Mouse (Mus musculus): ENCODE results near the gene Zbtb7a. TPM values are rescaled to one million over a fixed set of nuclear protein-coding genes. Genes with fewer than 3 reads are reported as not detected.
A peak's percentile ranks its signal among the peaks of the same experiment; 100 is the strongest.
"Not testable (repeated sequence)": the region's sequence is repeated elsewhere in the genome, so short reads cannot be mapped to it uniquely, and the experiment has no call there.

The Zbtb7a gene
- total and polyA plus RNA-seq, 2 experiments from 2014 or later = 15.7 to 27.2 TPM

DNA sequence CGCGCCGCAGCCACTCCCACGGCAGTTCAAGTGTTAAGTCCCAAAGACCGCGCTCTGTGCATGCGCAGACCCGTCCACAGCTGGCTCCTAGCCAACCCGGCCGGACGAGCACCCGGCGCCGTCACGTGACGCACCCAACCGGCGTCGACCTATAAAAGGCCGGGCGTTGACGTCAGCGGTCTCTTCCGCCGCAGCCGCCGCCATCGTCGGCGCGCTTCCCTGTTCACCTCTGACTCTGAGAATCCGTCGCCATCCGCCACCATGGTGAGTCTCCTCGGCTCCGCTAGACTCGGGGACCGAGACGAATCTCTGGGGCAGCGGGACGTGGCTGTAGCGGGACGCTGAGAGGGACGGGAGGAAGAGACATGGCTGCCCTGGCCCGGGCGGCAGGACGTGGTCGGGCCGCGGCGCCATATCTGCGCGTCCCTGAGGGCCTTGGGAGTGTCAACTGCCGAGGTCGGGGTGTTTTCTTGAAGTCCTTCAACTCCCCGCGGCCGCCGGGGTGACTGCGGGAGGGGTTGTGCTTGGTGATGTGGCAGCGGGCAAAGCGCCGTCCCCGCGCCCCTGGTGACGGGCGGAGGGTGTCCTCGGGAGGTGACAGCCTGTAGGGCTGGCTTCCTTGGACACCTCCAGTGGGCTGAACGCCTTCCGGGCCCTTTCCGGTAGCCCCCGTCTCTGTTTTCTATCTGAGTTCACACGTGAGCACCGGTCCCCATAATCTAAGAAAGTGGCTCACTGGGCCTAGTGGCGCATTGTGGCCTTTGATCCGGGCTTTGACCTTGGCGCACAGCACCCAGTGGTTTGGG is 41.6 kb downstream of the Zbtb7a start, which contains the start of gene Eef2:
TSS of gene Eef2 (plus strand) at position 166 of the 806 bp plus-strand sequence.
- no peaks in the 10 kb centered on the region for H3K27me3 ChIP-seq (ENCODE audit: insufficient read depth, low read length)
- 3% methylated on average over 75 of the region's 77 CpGs for WGBS
- H3K27ac ChIP-seq (ENCODE audit: low read depth, low read length) = peak within 1 kb of the TSS; percentile 95
- peak within 1 kb of the TSS; percentile 85 for H3K9ac ChIP-seq
- H3K9me3 ChIP-seq (ENCODE audit: low read length) = no peaks in the 10 kb centered on the region
- H3K4me2 ChIP-seq (ENCODE audit: low read depth) = peak within 1 kb of the TSS; percentile 62
- ATAC-seq (peak; percentile 66), DNase-seq (peak; percentile 99)
- peak within 1 kb of the TSS; percentile 64 for H3K4me3 ChIP-seq (ENCODE audit: low read depth, low read length)
- peaks cover 41% of the 10 kb centered on the region for H3K36me3 ChIP-seq (ENCODE audit: insufficient read depth)
- no peak; the same call in 1 of the 2 replicates for TF ChIP-seq CTCF (IDR thresholded peaks at IDR 0.05; ENCODE audit: low read depth)
- peaks cover 18% of the 10 kb centered on the region for H3K4me1 ChIP-seq (ENCODE audit: insufficient read depth)

- WGBS = 10% methylated on average over 16 of the region's 16 CpGs
- Histone ChIP-seq H3K27ac (ENCODE audit: low read depth, low read length) (peak overlapping the region; percentile 95; the same call in 1 of the 2 replicates), H3K4me1 (ENCODE audit: insufficient read depth) (peaks cover 18% of the 10 kb centered on the region), H3K4me2 (ENCODE audit: low read depth) (peak overlapping the region; percentile 62), H3K9ac (peak overlapping the region; percentile 85), H3K9me3 (ENCODE audit: low read length) (no peaks in the 10 kb centered on the region), H3K36me3 (ENCODE audit: insufficient read depth) (peaks cover 49% of the 10 kb centered on the region), H3K27me3 (ENCODE audit: insufficient read depth, low read length) (no peaks in the 10 kb centered on the region), H3K4me3 (ENCODE audit: low read depth, low read length) (peak overlapping the region; percentile 64)
- no peak for DNase-seq
- no peak for ATAC-seq
- no peak for TF ChIP-seq CTCF (IDR thresholded peaks at IDR 0.05; ENCODE audit: low read depth)
These were observed 42.5 kb downstream of the Zbtb7a start for GRCm38 (mm10) chr10:81177491-81177925.

GRCm38 (mm10) chr10:81177958-81178712 is 43.1 kb downstream of the Zbtb7a start:
- Histone ChIP-seq H3K27me3 (ENCODE audit: insufficient read depth, low read length) (no peaks in the 10 kb centered on the region), H3K4me2 (ENCODE audit: low read depth) (peak overlapping the region; percentile 62), H3K4me3 (ENCODE audit: low read depth, low read length) (peak overlapping the region; percentile 64), H3K9ac (peak overlapping the region; percentile 85), H3K36me3 (ENCODE audit: insufficient read depth) (peaks cover 50% of the 10 kb centered on the region), H3K9me3 (ENCODE audit: low read length) (no peaks in the 10 kb centered on the region), H3K27ac (ENCODE audit: low read depth, low read length) (no peak overlapping the region), H3K4me1 (ENCODE audit: insufficient read depth) (peaks cover 18% of the 10 kb centered on the region)
- no peak for ATAC-seq
- WGBS = 69% methylated on average over 14 of the region's 14 CpGs
- DNase-seq = no peak
- TF ChIP-seq CTCF (IDR thresholded peaks at IDR 0.05; ENCODE audit: low read depth) = no peak

DNA sequence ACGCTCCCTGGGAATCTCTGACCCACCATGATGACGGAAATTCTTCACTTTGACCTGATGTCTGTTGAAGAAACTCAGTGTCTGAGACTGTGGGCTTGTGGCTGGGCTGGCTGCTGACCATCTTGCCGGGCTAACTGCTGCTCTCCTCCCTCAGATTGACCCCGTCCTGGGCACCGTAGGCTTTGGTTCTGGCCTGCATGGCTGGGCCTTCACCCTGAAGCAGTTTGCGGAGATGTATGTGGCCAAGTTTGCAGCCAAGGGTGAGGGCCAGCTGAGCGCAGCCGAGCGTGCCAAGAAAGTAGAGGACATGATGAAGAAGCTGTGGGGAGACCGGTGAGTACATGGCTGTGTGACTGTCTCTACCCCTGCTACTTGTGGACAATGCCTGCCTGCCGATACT is 43.9 kb downstream of the Zbtb7a start:
- ATAC-seq = no peak
- Histone ChIP-seq H3K27me3 (ENCODE audit: insufficient read depth, low read length) (no peaks in the 10 kb centered on the region), H3K4me1 (ENCODE audit: insufficient read depth) (peaks cover 17% of the 10 kb centered on the region), H3K4me3 (ENCODE audit: low read depth, low read length) (no peak overlapping the region), H3K4me2 (ENCODE audit: low read depth) (no peak overlapping the region), H3K36me3 (ENCODE audit: insufficient read depth) (peaks cover 50% of the 10 kb centered on the region), H3K9ac (no peak overlapping the region), H3K27ac (ENCODE audit: low read depth, low read length) (no peak overlapping the region), H3K9me3 (ENCODE audit: low read length) (no peaks in the 10 kb centered on the region)
- TF ChIP-seq CTCF (IDR thresholded peaks at IDR 0.05; ENCODE audit: low read depth) = no peak
- no peak for DNase-seq
- 91% methylated on average over 11 of the region's 11 CpGs for WGBS

DNA sequence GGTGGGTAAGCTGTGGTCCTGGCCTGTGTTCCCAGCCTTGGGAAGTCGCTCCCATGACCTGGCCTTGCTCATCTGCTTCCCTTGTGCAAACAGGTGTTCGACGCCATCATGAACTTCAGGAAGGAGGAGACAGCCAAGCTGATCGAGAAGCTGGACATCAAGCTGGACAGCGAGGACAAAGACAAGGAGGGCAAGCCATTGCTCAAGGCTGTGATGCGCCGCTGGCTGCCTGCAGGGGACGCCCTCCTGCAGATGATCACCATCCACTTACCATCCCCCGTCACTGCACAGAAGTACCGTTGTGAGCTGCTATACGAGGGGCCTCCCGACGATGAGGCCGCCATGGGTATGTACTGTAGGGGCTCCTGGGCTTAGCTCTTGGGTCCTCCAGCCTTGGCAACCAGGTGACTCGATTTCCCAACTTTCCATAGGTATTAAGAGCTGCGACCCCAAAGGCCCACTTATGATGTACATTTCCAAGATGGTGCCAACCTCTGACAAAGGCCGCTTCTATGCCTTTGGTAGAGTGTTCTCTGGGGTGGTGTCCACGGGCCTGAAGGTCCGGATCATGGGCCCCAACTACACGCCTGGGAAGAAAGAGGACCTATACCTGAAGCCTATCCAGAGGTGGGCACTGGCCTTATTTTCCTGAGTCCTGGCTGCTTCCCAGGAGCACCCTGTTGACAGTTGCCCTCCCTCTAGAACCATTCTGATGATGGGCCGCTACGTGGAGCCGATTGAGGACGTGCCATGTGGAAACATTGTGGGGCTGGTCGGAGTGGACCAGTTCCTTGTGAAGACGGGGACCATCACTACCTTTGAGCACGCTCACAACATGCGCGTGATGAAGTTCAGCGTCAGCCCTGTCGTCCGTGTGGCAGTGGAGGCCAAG is 44.7 kb downstream of the Zbtb7a start:
- Histone ChIP-seq H3K9me3 (ENCODE audit: low read length) (no peaks in the 10 kb centered on the region), H3K4me1 (ENCODE audit: insufficient read depth) (peaks cover 9% of the 10 kb centered on the region), H3K27me3 (ENCODE audit: insufficient read depth, low read length) (no peaks in the 10 kb centered on the region), H3K4me2 (ENCODE audit: low read depth) (no peak overlapping the region), H3K36me3 (ENCODE audit: insufficient read depth) (peaks cover 58% of the 10 kb centered on the region), H3K4me3 (ENCODE audit: low read depth, low read length) (no peak overlapping the region), H3K9ac (no peak overlapping the region), H3K27ac (ENCODE audit: low read depth, low read length) (no peak overlapping the region)
- DNase-seq = no peak
- no peak for ATAC-seq
- WGBS = 90% methylated on average over 32 of the region's 32 CpGs
- TF ChIP-seq CTCF (IDR thresholded peaks at IDR 0.05; ENCODE audit: low read depth) = peak; percentile 32; the same call in 1 of the 2 replicates

DNA sequence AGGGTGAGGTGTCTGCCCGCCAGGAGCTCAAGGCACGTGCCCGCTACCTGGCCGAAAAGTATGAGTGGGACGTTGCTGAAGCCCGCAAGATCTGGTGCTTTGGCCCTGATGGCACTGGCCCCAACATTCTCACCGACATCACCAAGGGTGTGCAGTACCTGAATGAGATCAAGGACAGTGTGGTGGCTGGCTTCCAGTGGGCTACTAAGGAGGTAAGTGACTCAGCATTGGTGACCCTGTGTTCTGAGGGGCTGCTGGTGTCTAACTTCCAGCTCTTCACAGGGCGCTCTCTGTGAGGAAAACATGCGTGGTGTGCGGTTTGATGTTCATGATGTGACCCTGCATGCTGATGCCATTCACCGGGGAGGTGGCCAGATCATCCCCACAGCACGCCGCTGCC is 45.9 kb downstream of the Zbtb7a start:
- Histone ChIP-seq H3K36me3 (ENCODE audit: insufficient read depth) (peaks cover 68% of the 10 kb centered on the region), H3K9ac (no peak overlapping the region), H3K4me1 (ENCODE audit: insufficient read depth) (peaks cover 5% of the 10 kb centered on the region), H3K4me2 (ENCODE audit: low read depth) (no peak overlapping the region), H3K27me3 (ENCODE audit: insufficient read depth, low read length) (no peaks in the 10 kb centered on the region), H3K27ac (ENCODE audit: low read depth, low read length) (no peak overlapping the region), H3K4me3 (ENCODE audit: low read depth, low read length) (no peak overlapping the region), H3K9me3 (ENCODE audit: low read length) (no peaks in the 10 kb centered on the region)
- DNase-seq = no peak
- WGBS = 90% methylated on average over 13 of the region's 13 CpGs
- no peak for TF ChIP-seq CTCF (IDR thresholded peaks at IDR 0.05; ENCODE audit: low read depth)
- ATAC-seq = no peak

GRCm38 (mm10) chr10:81181860-81182259 is 46.8 kb downstream of the Zbtb7a start:
- WGBS = 72% methylated on average over 12 of the region's 12 CpGs
- H3K27ac ChIP-seq (ENCODE audit: low read depth, low read length); H3K27me3 ChIP-seq (ENCODE audit: insufficient read depth, low read length); DNase-seq; H3K4me1 ChIP-seq (ENCODE audit: insufficient read depth); H3K9me3 ChIP-seq (ENCODE audit: low read length); H3K9ac ChIP-seq; H3K4me3 ChIP-seq (ENCODE audit: low read depth, low read length); ATAC-seq; H3K4me2 ChIP-seq (ENCODE audit: low read depth): not testable (repeated sequence)
- H3K36me3 ChIP-seq (ENCODE audit: insufficient read depth) = peaks cover 71% of the 10 kb centered on the region
